Mouse (Mus musculus) neural tube, embryonic 12.5 days (tissue): ENCODE results near the gene Tnfrsf1a. TPM values are rescaled to one million over a fixed set of nuclear protein-coding genes. Genes with fewer than 3 reads are reported as not detected.

Experiments
- ATAC-seq: fragments of 200-750 bp; cut with Nextera tagmentation; 2 replicates; pipeline ENCODE4 v1.8.0; 2017; ENCODE audit warnings: low read depth, mild to moderate bottlenecking, moderate TSS enrichment, moderate library complexity; ENCODE audit not compliant: low FRiP score
- H3K27ac ChIP-seq: fragments of 300-500 bp; sonication (generic); 2 replicates; pipeline ENCODE4 v1.5.1; 2016
- H3K27me3 ChIP-seq: fragments of 300-500 bp; sonication (generic); replicated peaks from 2 replicates; pipeline ENCODE4 v1.6.1; 2016; ENCODE audit warnings: mild to moderate bottlenecking
- H3K36me3 ChIP-seq: fragments of 300-500 bp; sonication (generic); 2 replicates; pipeline ENCODE4 v1.6.1; 2016; ENCODE audit warnings: mild to moderate bottlenecking
- H3K4me1 ChIP-seq: fragments of 300-500 bp; sonication (generic); 2 replicates; pipeline ENCODE4 v1.6.1; 2016
- H3K4me2 ChIP-seq: fragments of 300-500 bp; sonication (generic); replicated peaks from 2 replicates; pipeline ENCODE4 v1.6.1; 2016; ENCODE audit warnings: mild to moderate bottlenecking
- H3K4me3 ChIP-seq: fragments of 300-500 bp; sonication (generic); 2 replicates; pipeline ENCODE4 v1.5.1; 2016
- H3K9ac ChIP-seq: fragments of 300-500 bp; sonication (generic); 2 replicates; pipeline ENCODE4 v1.6.1; 2016; ENCODE audit warnings: mild to moderate bottlenecking
- H3K9me3 ChIP-seq: fragments of 300-500 bp; sonication (generic); 2 replicates; pipeline ENCODE4 v1.6.1; 2016; ENCODE audit warnings: mild to moderate bottlenecking
- WGBS: fragments of 180-500 bp; shearing (Covaris S2); methylation state at CpG from one replicate; pipeline ENCODE4 v1.1.7; 2016; 5-methylcytosine and 5-hydroxymethylcytosine counted together
- polyA plus RNA-seq: library from polyadenylated mRNA; unstranded; fragments of >200 nt; fragmentation: Nextera tagmentation; extraction: Ambion mirVana; gene quantifications from 2 replicates; pipeline ENCODE4 v1.2.1, GENCODE M21; 2016

Gene Tnfrsf1a
- polyA plus RNA-seq, 1 experiment from 2014 or later: 22.7 TPM

DNA sequence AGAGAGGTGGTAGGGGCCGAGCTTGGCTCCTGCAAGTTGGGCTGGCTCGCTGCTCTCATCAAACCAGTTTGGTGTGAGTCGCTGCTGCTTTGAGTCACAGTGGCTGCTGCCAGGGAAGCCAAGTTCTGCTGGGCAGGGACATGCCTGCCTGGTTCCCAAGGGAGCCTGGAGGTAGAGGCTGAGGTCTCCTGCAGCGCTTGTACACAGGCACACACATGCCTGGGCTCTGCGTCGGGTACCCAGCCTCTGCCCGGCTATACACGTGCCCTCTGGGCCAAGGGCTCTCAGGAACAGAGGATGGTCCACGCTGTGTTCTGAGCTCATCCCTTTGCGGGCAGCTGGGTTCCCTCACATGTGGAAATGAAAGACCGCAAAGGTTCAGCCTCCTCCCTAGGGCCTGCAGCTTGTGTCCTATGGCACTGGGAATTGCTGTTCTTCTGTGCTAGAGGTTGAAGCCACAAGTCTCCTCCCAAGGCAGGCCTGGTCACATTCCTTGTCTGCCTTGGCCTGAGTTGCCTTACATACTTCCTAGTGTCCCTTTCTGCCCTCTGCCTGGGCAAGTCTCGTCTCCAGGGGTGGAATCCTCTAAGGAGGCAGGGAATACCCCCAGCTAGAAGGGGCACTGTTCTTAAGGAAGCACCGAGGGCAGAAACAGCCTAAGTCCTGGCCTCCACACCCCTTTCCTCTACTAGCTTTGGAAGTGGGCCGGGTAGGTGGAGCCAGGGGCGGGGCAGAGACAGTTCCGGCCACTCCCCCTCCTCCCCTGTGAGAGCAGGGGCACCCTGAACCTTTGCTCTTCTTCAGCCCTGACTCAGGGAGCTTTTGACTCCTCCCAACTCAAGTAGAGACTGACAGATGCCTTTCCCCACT lies 28.7 kb downstream of the Tnfrsf1a start:
- Histone ChIP-seq H3K9ac (no peak overlapping the region), H3K4me1 (peaks cover 13% of the 10 kb centered on the region), H3K27me3 (peaks cover 61% of the 10 kb centered on the region), H3K9me3 (no peaks in the 10 kb centered on the region), H3K4me3 (no peak overlapping the region), H3K4me2 (0 out of 2 replicates have a peak overlapping the region, but pooled peaks have one; percentile 10), H3K36me3 (no peaks in the 10 kb centered on the region), H3K27ac (no peak overlapping the region)
- ATAC-seq: no peak
- 35% methylated on average over 16 of the region's 16 CpGs for WGBS

DNA sequence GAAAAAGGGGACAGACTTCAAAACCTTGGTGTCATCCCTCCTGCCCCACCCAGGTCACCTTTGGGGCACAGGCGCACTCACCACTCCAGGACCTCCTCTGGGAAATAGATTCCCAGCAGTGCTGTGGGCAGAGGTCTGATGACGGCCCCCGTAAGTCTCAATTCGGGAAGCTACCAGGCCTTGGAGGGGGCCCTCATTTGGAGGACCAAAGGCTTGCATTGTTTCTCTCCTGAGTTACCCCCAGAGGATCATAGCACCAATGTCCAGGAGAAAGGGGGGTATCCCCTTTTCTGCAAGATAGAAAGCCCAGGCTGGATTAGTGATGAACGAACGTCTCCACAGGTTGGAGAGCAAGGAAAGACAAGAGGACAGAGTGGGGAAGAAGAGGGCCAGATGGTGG lies 29.5 kb downstream of the Tnfrsf1a start:
- H3K4me2 ChIP-seq: 0 out of 2 replicates have a peak overlapping the region, but pooled peaks have one; percentile 10
- 12% methylated on average over 6 of the region's 6 CpGs for WGBS
- no peak overlapping the region for H3K9ac ChIP-seq
- H3K36me3 ChIP-seq: no peaks in the 10 kb centered on the region
- peaks cover 64% of the 10 kb centered on the region for H3K27me3 ChIP-seq
- H3K4me3 ChIP-seq: no peak overlapping the region
- H3K4me1 ChIP-seq: peaks cover 13% of the 10 kb centered on the region
- no peak overlapping the region for H3K27ac ChIP-seq
- ATAC-seq: no peak
- no peaks in the 10 kb centered on the region for H3K9me3 ChIP-seq

DNA sequence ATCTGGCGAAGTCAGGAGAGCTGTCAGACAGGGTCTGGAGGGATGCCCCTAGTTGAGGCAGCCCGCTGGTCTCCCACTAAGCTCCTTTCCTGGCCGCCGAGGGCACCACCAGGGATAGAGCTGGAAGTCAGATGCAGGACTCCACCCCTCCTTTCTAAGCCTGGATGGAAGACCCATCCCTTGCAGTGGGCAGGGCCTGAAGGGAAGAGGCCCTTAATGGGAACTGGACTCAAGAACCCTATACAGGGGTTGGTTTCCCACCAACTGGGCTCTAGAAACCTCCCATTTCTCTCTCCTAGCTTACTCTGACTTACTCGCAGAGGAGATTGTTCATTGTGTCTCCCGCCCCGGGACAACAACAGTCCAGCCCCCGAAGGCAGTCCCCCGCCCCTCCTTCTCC lies 30.6 kb downstream of the Tnfrsf1a start:
- Histone ChIP-seq H3K4me2 (peak overlapping the region; percentile 58), H3K27ac (no peak overlapping the region), H3K27me3 (peaks cover 64% of the 10 kb centered on the region), H3K9me3 (no peaks in the 10 kb centered on the region), H3K4me1 (peaks cover 13% of the 10 kb centered on the region), H3K4me3 (peak overlapping the region; percentile 25; the same call in 1 of the 2 replicates), H3K9ac (no peak overlapping the region), H3K36me3 (no peaks in the 10 kb centered on the region)
- ATAC-seq: no peak
- WGBS: 2% methylated on average over 9 of the region's 9 CpGs

DNA sequence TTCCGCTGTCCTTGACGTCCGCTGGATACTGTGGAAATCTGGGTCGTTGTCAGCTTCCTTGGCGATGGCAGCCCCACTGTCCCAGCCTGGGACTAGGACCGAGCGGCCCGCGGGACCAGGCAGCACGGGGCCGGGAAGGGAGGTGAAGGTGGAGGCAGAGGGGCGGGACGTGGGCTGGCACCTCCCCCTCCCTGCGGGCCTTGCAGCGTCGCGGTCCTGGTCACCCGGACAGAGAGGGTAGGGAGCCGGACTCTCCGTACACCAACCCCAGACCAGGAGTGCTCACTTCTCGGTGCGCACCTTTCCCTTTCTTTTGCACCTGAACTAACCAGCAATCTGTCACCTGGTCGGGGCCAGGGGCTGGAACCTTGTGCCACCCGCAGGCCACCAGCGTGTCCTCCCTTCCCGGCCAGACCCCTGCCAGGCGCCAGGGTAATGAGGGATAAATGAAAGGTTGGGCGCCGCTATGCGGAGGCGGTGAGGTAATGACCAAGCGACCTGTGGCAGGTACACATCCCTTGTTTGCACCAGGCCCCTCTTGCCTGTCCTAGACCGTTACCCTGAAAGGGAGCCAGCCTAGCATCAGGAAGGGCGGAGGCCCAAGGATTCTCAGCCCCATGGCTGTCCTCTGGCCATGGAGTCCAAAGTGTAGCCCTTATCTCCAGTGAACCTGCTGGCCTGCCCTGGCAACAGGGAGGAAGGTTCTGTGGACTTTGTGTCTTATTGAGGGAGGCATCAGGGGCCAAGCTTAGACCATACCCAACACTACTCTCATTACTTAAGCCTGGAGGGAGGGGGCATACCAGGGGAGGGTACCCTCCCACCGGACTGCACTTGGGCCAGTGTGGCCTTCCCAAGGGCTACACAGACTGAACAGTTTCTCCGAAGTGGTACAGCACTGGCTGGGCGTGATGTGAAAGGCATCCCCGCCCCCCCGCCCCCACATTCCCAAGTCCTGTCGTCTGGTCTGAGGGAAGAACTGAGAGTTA lies 31.5 kb downstream of the Tnfrsf1a start, which contains the start of gene Plekhg6:
Plekhg6 (minus strand) TSS at position 422 of the 989 bp plus-strand sequence.
- Histone ChIP-seq H3K9me3 (no peaks in the 10 kb centered on the region), H3K4me1 (peaks cover 13% of the 10 kb centered on the region), H3K4me2 (peak within 1 kb of the TSS; percentile 58), H3K36me3 (no peaks in the 10 kb centered on the region), H3K27ac (no peak within 1 kb of the TSS), H3K9ac (0 out of 2 replicates have a peak within 1 kb of the TSS, but pooled peaks have one; percentile 13), H3K4me3 (peak within 1 kb of the TSS; percentile 25), H3K27me3 (peaks cover 64% of the 10 kb centered on the region)
- WGBS: 10% methylated on average over 40 of the region's 40 CpGs
- ATAC-seq: peak; percentile 29

DNA sequence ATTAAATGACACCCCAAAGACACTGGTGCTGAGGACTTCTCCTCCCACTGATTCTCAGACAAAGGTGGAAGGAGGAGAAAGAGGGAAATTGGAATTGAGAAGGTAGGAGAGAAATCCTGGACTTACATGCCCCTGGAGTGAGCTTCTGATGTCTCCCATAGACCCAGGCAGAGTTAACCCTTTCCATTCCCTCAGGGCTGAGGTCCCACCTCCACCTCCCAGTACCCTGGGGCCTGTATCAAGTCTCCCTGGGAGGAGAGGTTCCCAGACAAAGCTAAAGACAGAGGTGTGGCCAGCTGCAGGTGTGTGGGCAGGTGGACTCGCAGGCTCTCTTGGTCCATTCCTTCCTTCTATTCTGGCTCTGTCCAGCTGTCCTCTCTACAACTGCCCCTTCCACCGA lies 32.9 kb downstream of the Tnfrsf1a start:
- WGBS: 64% methylated on average over 2 of the region's 2 CpGs
- Histone ChIP-seq H3K36me3 (no peaks in the 10 kb centered on the region), H3K4me2 (no peak overlapping the region), H3K9ac (no peak overlapping the region), H3K4me3 (no peak overlapping the region), H3K27ac (no peak overlapping the region), H3K9me3 (no peaks in the 10 kb centered on the region), H3K27me3 (peaks cover 62% of the 10 kb centered on the region), H3K4me1 (peaks cover 12% of the 10 kb centered on the region)
- ATAC-seq: no peak

DNA sequence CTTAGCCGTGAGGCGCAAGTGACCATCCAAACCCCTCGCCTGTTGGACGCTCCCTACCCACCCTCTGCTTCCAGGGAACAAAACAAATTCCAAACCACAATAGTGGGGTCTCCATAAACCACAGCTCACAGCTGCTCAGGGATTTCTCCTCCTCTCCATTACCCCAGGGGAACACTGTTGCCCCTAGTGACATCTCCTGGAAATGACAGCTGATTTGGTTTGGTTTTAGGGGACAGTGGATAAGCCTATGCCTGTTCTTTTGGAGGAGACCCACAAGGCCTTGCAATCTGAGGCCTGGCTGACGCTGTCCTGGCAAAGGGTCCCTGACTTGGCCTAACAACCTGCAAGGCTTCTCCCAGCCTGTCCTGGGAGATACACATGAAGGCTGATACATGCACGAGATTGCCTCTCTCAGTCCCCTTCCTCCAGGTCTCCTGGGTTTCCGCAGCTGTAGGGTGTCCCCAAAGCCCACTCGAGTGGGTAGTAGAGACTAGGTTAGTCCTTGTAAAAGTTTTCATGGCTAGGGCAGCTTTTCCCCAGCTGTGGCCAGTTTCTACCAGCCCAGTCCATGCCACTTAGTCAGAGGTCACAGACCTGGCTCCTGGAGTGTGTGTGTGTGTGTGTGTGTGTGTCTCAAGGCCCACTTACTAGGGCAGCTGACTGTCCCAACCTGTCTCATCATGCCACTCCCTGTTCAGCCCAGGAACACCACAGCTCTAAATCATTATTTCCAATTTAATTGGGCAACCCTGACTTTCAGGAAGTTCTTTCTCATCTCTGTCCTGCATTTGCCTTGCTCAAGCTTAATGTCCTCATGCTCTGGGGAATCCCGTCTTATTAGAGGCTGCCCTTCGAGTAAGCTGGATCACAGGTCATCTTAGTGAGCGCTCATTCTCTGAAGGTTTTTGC lies 36.2 kb downstream of the Tnfrsf1a start:
- 0 out of 2 replicates have a peak, but pooled peaks have one; percentile 14 for ATAC-seq

DNA sequence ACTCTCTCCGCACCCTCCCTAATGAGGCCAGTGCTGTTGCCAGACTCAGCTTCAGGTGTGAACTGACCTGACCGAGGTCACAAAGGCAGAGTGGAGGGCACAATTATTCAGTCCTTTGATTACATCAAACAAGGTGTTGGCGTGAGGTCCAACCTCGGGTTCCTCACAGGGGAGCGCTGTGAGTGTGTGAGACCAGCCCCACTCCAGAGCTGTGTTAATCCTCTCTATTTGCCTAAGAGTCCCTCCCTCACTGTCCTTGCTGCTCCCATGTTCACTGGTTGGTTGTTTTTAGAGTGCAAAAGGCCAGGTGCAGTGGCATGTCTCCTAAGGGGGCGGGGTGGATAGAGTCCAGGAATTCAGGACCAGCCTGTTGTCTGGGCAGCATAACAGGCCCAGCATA lies 36.9 kb downstream of the Tnfrsf1a start:
- Histone ChIP-seq H3K4me3 (no peak overlapping the region), H3K27ac (no peak overlapping the region), H3K9me3 (no peaks in the 10 kb centered on the region), H3K27me3 (peaks cover 22% of the 10 kb centered on the region), H3K36me3 (no peaks in the 10 kb centered on the region), H3K4me1 (no peaks in the 10 kb centered on the region), H3K4me2 (no peak overlapping the region), H3K9ac (no peak overlapping the region)
- WGBS: 80% methylated on average over 6 of the region's 6 CpGs
- no peak for ATAC-seq

More for the DNA sequence above, 36.2 kb downstream of the Tnfrsf1a start:
- no peaks in the 10 kb centered on the region for H3K9me3 ChIP-seq
- 57% methylated on average over 11 of the region's 11 CpGs for WGBS
- peaks cover 4% of the 10 kb centered on the region for H3K4me1 ChIP-seq
- no peak overlapping the region for H3K9ac ChIP-seq
- no peak overlapping the region for H3K4me2 ChIP-seq
- peaks cover 30% of the 10 kb centered on the region for H3K27me3 ChIP-seq
- no peak overlapping the region for H3K27ac ChIP-seq
- H3K36me3 ChIP-seq: no peaks in the 10 kb centered on the region
- H3K4me3 ChIP-seq: no peak overlapping the region

DNA sequence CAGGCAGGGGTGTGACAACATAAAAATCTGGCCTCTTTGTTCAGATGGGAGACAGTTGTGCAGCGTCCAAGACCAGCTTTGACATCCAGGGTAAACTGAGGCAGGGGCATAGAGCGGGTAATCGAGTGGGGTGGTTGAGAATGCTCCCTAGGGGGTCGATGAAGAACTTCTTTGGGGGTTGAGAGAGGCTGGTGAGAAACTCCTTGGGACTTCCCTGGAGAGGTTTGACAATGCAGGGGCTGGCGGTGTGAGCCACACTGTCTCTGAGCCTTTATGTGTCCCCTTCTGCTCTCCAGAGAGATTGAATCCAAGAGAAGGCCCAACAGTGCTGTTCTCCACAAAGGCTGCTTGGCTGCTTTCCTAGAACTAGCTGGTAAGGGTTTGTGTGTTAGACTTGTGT lies 40.7 kb downstream of the Tnfrsf1a start:
- Histone ChIP-seq H3K36me3 (no peaks in the 10 kb centered on the region), H3K27me3 (no peaks in the 10 kb centered on the region), H3K27ac (no peak overlapping the region), H3K4me3 (no peak overlapping the region), H3K9me3 (no peaks in the 10 kb centered on the region), H3K4me2 (no peak overlapping the region), H3K4me1 (no peaks in the 10 kb centered on the region), H3K9ac (no peak overlapping the region)
- ATAC-seq: no peak
- whole genome bisulfite sequencing: 82% methylated on average over 5 of the region's 5 CpGs

DNA sequence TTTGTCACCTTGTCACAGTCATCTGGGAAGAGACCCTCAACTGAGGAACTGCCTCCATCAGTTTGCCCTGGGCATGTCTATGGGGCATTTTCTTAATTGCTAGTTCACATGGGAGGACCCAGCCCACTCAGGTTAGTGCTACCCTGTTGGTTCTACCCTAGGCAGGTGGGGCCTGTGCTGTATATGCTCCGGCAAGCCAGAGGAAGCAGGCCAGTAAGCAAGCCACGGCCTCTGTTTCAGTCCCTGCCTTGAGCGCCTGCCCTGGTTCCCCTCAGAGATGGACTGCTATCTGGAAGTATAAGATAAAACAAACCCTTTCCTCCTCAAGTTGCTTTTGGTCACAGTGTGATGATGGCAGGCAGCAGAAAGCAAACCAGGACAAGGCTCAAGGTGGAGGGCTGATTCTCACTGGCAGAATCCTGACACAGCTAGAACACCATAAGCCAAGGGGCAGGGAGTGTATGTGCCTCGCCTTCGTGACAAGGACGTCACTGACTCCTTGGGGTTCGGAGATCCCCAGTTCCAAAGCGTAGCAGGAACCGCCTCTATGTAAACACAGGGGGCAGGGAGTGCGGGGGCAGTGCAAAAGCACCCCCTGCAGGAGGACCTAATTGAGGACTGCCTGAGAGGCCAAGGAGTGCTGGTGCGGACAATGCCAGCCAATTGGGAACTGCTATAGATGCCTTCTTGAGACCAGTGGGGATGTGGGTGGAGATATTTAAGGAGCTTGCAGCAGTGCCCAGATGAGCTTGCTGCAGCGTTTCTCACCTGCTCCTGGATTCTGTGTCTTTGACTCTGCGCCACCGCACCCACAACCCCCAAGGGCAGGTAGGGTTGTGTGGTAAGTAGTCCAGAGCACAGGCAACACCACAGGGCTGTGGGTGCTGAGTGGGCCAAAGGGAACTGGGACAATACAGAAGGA lies 56.6 kb downstream of the Tnfrsf1a start:
- H3K27ac ChIP-seq: no peak overlapping the region
- no peak overlapping the region for H3K4me2 ChIP-seq
- no peak overlapping the region for H3K4me3 ChIP-seq
- H3K36me3 ChIP-seq: no peaks in the 10 kb centered on the region
- H3K27me3 ChIP-seq: no peaks in the 10 kb centered on the region
- no peak for ATAC-seq
- H3K9me3 ChIP-seq: no peaks in the 10 kb centered on the region
- H3K4me1 ChIP-seq: no peaks in the 10 kb centered on the region
- H3K9ac ChIP-seq: no peak overlapping the region
- 68% methylated on average over 14 of the region's 14 CpGs for WGBS

DNA sequence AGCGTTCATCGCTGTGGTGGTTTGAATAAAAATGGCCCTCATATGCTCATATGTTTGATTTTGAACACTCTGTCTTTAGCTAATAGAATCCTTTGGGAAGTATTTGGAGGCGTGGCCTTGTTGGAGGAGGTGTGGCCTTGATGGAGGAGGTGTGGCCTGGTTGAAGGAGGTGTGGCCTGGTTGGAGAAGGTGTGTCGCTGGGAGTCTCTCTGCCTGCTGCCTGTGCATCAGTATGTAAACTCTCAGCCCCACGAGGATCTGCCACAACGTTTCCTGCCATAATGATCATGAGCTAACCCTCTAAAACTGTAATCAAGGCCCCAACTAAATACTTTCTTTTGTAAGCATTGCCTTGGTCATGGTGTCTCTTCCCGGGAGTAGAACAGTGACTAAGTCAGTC lies 58.1 kb downstream of the Tnfrsf1a start:
- Histone ChIP-seq H3K4me1 (no peaks in the 10 kb centered on the region), H3K9ac (no peak overlapping the region), H3K27ac (no peak overlapping the region), H3K4me2 (no peak overlapping the region), H3K9me3 (no peaks in the 10 kb centered on the region), H3K4me3 (no peak overlapping the region), H3K27me3 (no peaks in the 10 kb centered on the region), H3K36me3 (no peaks in the 10 kb centered on the region)
- WGBS: 80% methylated on average over 7 of the region's 7 CpGs
- ATAC-seq: no peak
